Mouse (Mus musculus) adrenal gland, adult 2 months (tissue): ENCODE measurements at regions not wholly inside any gene's neighbourhood (a gene's known extent, or its start where the extent isn't known, plus 50 kb on each side); places are given as distances from the start of the nearest gene placed in this dataset.

Source experiments
- DNase-seq: peaks from one replicate; pipeline ENCODE4 v3.0.0; 2021

DNA sequence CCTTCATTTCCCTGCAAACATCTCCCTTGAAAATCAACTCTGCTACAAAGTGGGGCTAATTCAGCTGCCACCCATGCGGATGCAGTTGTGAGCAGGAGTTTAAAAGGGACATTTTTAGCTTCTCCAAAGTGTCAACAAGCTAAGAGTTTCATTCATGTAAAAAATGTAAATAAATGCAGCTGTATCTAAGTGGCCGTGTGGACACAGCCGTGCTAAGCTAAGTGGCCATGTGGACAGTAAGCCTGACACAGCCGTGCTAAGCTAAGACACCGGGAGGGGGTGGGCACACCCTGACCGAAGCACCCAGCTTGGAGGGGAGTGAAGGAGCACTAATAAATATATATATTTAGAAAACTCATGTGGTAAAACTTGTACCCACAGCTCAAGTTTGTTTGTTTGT lies 52.6 kb upstream of the Cnih3 start:
- no peak for DNase-seq

DNA sequence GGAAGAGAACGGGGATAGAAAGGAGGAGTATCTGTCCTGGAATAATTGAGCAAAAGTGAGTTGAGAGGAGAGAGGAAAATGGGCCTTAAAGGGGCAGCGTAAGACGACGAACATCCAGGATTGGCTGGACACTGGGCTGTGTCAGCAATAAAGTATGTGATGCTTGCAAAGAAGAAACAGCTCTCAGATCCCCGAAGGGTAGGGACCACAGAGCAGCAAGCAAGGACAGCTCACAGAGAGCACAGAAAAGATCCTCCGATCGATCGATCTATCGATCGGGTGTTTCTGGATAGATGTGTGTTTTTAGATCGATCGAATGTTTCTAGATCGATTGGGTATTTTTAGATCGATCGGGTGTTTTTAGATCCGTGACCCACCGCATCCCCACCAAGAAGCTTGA lies 50.3 kb upstream of the Cnih3 start:
- DNase-seq, result no peak
